Mouse (Mus musculus): ENCODE data around the gene Esr2. TPM values are rescaled to one million over a fixed set of nuclear protein-coding genes. Genes with fewer than 3 reads are reported as not detected.
"Not testable (repeated sequence)": the region's sequence is repeated elsewhere in the genome, so short reads cannot be mapped to it uniquely, and the experiment has no call there.

Gene Esr2
- not detected for polyA plus RNA-seq (2021)

- in situ Hi-C loops (cut with MboI; ENCODE audit: low pct_unique_long_range_greater_than_20kb) = loop anchor here (5.0 to 25.0 kb wide), 3 partner anchors 240 to 715 kb away; no protein-coding TSS in a partner anchor
- no peak for TF ChIP-seq CTCF (IDR thresholded peaks at IDR 0.05)
- CTCF ChIA-PET = interaction anchor here (0.5 kb wide), 1 partner anchor 136 kb away, joined by 3 read pairs; no protein-coding TSS in a partner anchor
Measured at GRCm38 (mm10) chr12:76177000-76177863, at the start of gene Esr2. Esr2 (minus strand) TSS chr12:76177259.

GRCm38 (mm10) chr12:76222104-76222503 lies 45.0 kb upstream of the Esr2 start:
- DNase-seq (ENCODE audit: low read depth, low spot score); ATAC-seq; H3K27me3 ChIP-seq; CTCF ChIA-PET; POLR2A ChIA-PET; in situ Hi-C loops (cut with MboI; ENCODE audit: low pct_unique_long_range_greater_than_20kb): not testable (repeated sequence)

More at GRCm38 (mm10) chr12:76177000-76177863, at the start of gene Esr2:
- ATAC-seq (no peak), DNase-seq (ENCODE audit: low read depth, low spot score) (no peak)
- H3K27me3 ChIP-seq = peaks cover 26% of the 10 kb centered on the region
- POLR2A ChIA-PET = no interaction called here

GRCm38 (mm10) chr12:76216716-76217115 lies 39.7 kb upstream of the Esr2 start:
- no peak for ATAC-seq
- TF ChIP-seq CTCF (IDR thresholded peaks at IDR 0.05) = no peak
- in situ Hi-C loops (cut with MboI; ENCODE audit: low pct_unique_long_range_greater_than_20kb) = no loop called here
- CTCF ChIA-PET = interaction anchor here (0.9 kb wide), 1 partner anchor 9 kb away, joined by 4 read pairs; no protein-coding TSS in a partner anchor
- no peak for DNase-seq (ENCODE audit: low read depth, low spot score)
- POLR2A ChIA-PET = no interaction called here
- no peaks in the 10 kb centered on the region for H3K27me3 ChIP-seq

- CTCF ChIA-PET = no interaction called here
- in situ Hi-C loops (cut with MboI; ENCODE audit: low pct_unique_long_range_greater_than_20kb) = no loop called here
- DNase-seq (ENCODE audit: low read depth, low spot score) (no peak), ATAC-seq (no peak)
- POLR2A ChIA-PET = no interaction called here
- no peaks in the 10 kb centered on the region for H3K27me3 ChIP-seq
- no peak for TF ChIP-seq CTCF (IDR thresholded peaks at IDR 0.05)
Measured at GRCm38 (mm10) chr12:76215121-76215520, 38.1 kb upstream of the Esr2 start.

GRCm38 (mm10) chr12:76209429-76209974 lies 32.4 kb upstream of the Esr2 start:
- TF ChIP-seq CTCF (IDR thresholded peaks at IDR 0.05) = no peak
- peaks cover 4% of the 10 kb centered on the region for H3K27me3 ChIP-seq
- ATAC-seq (no peak), DNase-seq (ENCODE audit: low read depth, low spot score) (no peak)
- ChIA-PET CTCF (no interaction called here), POLR2A (no interaction called here)
- in situ Hi-C loops (cut with MboI; ENCODE audit: low pct_unique_long_range_greater_than_20kb) = no loop called here

GRCm38 (mm10) chr12:76200326-76200725 lies 23.3 kb upstream of the Esr2 start:
- POLR2A ChIA-PET = no interaction called here
- CTCF ChIA-PET = no interaction called here
- H3K27me3 ChIP-seq = no peaks in the 10 kb centered on the region
- TF ChIP-seq CTCF (IDR thresholded peaks at IDR 0.05) = no peak
- DNase-seq (ENCODE audit: low read depth, low spot score) (no peak), ATAC-seq (no peak)
- in situ Hi-C loops (cut with MboI; ENCODE audit: low pct_unique_long_range_greater_than_20kb) = no loop called here

- in situ Hi-C loops (cut with MboI; ENCODE audit: low pct_unique_long_range_greater_than_20kb) = loop anchor here (5.0 to 25.0 kb wide), 3 partner anchors 140 to 735 kb away; no protein-coding TSS in a partner anchor
Measured at GRCm38 (mm10) chr12:76197071-76197470, 20.0 kb upstream of the Esr2 start.

GRCm38 (mm10) chr12:76196709-76197054 lies 19.6 kb upstream of the Esr2 start:
- ChIA-PET CTCF (interaction anchor here (0.6 to 1.5 kb wide), 8 partner anchors 9 to 105 kb away, joined by 3 to 8 read pairs (median 3); no protein-coding TSS in a partner anchor), POLR2A (interaction anchor here (0.5 kb wide), 1 partner anchor 86 kb away, joined by 3 read pairs; no protein-coding TSS in a partner anchor)
- TF ChIP-seq CTCF (IDR thresholded peaks at IDR 0.05) = peak; percentile 78
- ATAC-seq = no peak
- DNase-seq (ENCODE audit: low read depth, low spot score) = no peak
- in situ Hi-C loops (cut with MboI; ENCODE audit: low pct_unique_long_range_greater_than_20kb) = loop anchor here (5.0 to 25.0 kb wide), 3 partner anchors 141 to 734 kb away; no protein-coding TSS in a partner anchor
- peaks cover 6% of the 10 kb centered on the region for H3K27me3 ChIP-seq

More at GRCm38 (mm10) chr12:76197071-76197470, 20.0 kb upstream of the Esr2 start:
- ATAC-seq (no peak), DNase-seq (ENCODE audit: low read depth, low spot score) (no peak)
- ChIA-PET CTCF (interaction anchor here (0.8 to 1.5 kb wide), 6 partner anchors 8 to 105 kb away, joined by 3 to 8 read pairs (median 4); no protein-coding TSS in a partner anchor), POLR2A (interaction anchor here (0.5 kb wide), 1 partner anchor 86 kb away, joined by 3 read pairs; no protein-coding TSS in a partner anchor)
- peaks cover 6% of the 10 kb centered on the region for H3K27me3 ChIP-seq
- TF ChIP-seq CTCF (IDR thresholded peaks at IDR 0.05) = no peak

GRCm38 (mm10) chr12:76195912-76196708 lies 19.1 kb upstream of the Esr2 start:
- CTCF ChIA-PET = interaction anchor here (0.6 to 1.5 kb wide), 7 partner anchors 8 to 104 kb away, joined by 3 to 8 read pairs (median 3); no protein-coding TSS in a partner anchor
- in situ Hi-C loops (cut with MboI; ENCODE audit: low pct_unique_long_range_greater_than_20kb) = loop anchor here (5.0 to 25.0 kb wide), 3 partner anchors 141 to 734 kb away; no protein-coding TSS in a partner anchor
- POLR2A ChIA-PET = no interaction called here
- ATAC-seq = no peak
- DNase-seq (ENCODE audit: low read depth, low spot score) = no peak
- peaks cover 6% of the 10 kb centered on the region for H3K27me3 ChIP-seq
- TF ChIP-seq CTCF (IDR thresholded peaks at IDR 0.05) = no peak

GRCm38 (mm10) chr12:76194526-76194925 lies 17.5 kb upstream of the Esr2 start:
- POLR2A ChIA-PET = interaction anchor here (0.7 kb wide), 1 partner anchor 1011 kb away, joined by 5 read pairs; no protein-coding TSS in a partner anchor

More at GRCm38 (mm10) chr12:76194526-76194925, 17.5 kb upstream of the Esr2 start:
- CTCF ChIA-PET = interaction anchor here (0.7 kb wide), 1 partner anchor 10 kb away, joined by 3 read pairs; no protein-coding TSS in a partner anchor
- ATAC-seq (no peak), DNase-seq (ENCODE audit: low read depth, low spot score) (no peak)
- no peak for TF ChIP-seq CTCF (IDR thresholded peaks at IDR 0.05)
- in situ Hi-C loops (cut with MboI; ENCODE audit: low pct_unique_long_range_greater_than_20kb) = loop anchor here (25.0 kb wide), 2 partner anchors 257 to 732 kb away; no protein-coding TSS in a partner anchor
- peaks cover 6% of the 10 kb centered on the region for H3K27me3 ChIP-seq
